Mouse (Mus musculus): Measurements from ENCODE around the gene Emilin2. TPM values are rescaled to one million over a fixed set of nuclear protein-coding genes. Genes with fewer than 3 reads are reported as not detected.

Gene Emilin2
- 1.7 and 2.0 TPM in 2 replicates for polyA plus RNA-seq (2014; fragmentation: Nextera tagmentation; extraction: Ambion mirVana)

DNA sequence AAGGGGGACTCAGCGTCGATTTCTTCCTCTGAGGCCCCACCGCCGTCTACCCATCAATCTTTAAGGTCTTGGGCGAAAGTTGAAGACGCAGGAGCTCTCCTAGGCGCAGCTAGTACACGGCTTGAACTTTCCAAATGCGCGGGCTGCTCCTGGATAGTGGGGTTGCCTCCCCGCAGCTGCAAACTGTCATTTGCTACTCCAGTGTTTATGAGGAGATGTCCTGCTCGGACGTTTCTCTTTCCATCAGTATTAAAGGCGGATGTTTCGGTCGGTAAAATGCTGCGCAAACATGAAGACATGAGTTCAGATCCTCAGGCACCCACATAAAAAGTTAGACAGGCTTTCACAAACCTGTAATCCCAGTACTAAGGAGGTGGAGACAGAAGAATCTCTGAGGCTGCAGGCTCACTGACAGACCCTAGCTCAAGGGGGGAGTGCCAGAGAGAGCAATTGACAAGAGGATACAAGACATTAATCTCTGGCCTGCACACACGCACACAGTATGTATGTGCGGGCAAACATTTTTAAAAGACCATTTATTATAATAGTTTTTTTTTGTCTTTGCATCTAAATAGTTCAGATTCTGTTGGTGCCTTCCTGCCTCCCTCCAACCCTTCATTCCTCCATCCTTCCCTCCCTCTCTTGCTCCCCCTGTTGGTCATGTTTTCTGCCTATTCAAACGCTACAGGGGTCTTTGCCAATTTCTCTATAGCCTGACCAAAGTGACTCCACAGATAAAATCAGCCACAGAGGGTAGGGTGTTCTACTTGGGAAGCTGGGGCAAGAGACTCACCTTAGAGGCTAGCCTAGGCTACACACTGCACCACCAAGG is at the start of gene Emilin2:
Emilin2 (minus strand) TSS at position 639 of the 832 bp plus-strand sequence.
- H3K4me2 ChIP-seq (ENCODE audit: low read depth, low read length): peak within 1 kb of the TSS; percentile 100
- H3K27ac ChIP-seq (ENCODE audit: low read depth, low read length): no peak within 1 kb of the TSS
- no peaks in the 10 kb centered on the region for H3K36me3 ChIP-seq (ENCODE audit: control insufficient read depth, insufficient read depth, low read length)
- peak within 1 kb of the TSS; percentile 55 for H3K4me3 ChIP-seq (ENCODE audit: low read depth, low read length)
- H3K27me3 ChIP-seq (ENCODE audit: control insufficient read depth, insufficient read depth, low read length): peaks cover 4% of the 10 kb centered on the region; the same call in 1 of the 2 replicates
- H3K9ac ChIP-seq (replicated peaks; ENCODE audit: low read depth, low read length): peak within 1 kb of the TSS; percentile 60
- WGBS: 7% methylated on average over 20 of the region's 20 CpGs
- H3K9me3 ChIP-seq (ENCODE audit: control insufficient read depth, low read length): no peaks in the 10 kb centered on the region
- no peak for ATAC-seq (ENCODE audit: low read depth)
- no peaks in the 10 kb centered on the region for H3K4me1 ChIP-seq (ENCODE audit: control insufficient read depth, insufficient read depth, low read length)

DNA sequence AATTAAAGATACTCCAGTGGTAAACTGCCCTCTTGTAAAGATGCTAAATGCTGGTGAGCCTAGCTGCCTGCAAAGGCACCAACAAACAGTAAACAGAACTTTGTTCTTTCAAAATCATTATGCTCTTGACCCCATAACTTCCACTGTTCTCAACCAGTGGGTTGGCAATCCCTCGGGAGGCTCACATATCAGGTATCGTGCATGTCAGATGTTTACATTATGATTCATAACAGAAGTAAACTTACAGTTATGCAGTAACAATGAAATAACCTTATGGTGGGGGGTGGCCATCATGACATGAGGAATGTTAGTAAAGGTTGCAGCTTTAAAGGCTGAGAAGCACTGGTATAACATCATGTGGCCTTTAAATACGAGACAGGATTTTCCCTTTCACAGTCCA is 43.7 kb upstream of the Emilin2 start:
- Histone ChIP-seq H3K9ac (replicated peaks; ENCODE audit: low read depth, low read length) (no peak overlapping the region), H3K4me3 (ENCODE audit: low read depth, low read length) (no peak overlapping the region), H3K36me3 (ENCODE audit: control insufficient read depth, insufficient read depth, low read length) (peaks cover 21% of the 10 kb centered on the region), H3K4me1 (ENCODE audit: control insufficient read depth, insufficient read depth, low read length) (no peaks in the 10 kb centered on the region), H3K27me3 (ENCODE audit: control insufficient read depth, insufficient read depth, low read length) (no peaks in the 10 kb centered on the region), H3K9me3 (ENCODE audit: control insufficient read depth, low read length) (no peaks in the 10 kb centered on the region), H3K27ac (ENCODE audit: low read depth, low read length) (no peak overlapping the region), H3K4me2 (ENCODE audit: low read depth, low read length) (no peak overlapping the region)
- WGBS: 80% methylated on average over 3 of the region's 3 CpGs
- no peak for ATAC-seq (ENCODE audit: low read depth)

GRCm38 (mm10) chr17:71354205-71354604 is 42.4 kb upstream of the Emilin2 start:
- peaks cover 19% of the 10 kb centered on the region for H3K36me3 ChIP-seq (ENCODE audit: control insufficient read depth, insufficient read depth, low read length)
- 95% methylated on average over 11 of the region's 11 CpGs for WGBS

DNA sequence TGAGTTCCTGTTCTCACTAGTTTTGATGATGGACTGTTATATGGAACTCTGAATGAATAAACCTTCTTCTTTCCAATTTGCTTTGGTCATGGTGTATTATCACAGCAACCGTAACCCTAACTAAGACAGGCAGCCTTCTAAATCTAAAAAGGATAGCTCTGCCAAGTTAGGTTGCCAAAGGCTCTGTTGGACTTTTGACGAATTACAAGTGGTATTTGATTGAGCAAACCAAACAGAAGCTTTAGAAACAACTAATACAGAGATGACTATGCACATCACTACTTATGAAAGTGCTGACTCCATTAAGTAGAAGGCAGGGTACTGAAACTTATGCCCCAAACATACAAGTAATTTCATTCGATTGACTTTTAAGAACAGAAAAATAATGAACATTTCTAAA is 36.4 kb upstream of the Emilin2 start:
- no peaks in the 10 kb centered on the region for H3K4me1 ChIP-seq (ENCODE audit: control insufficient read depth, insufficient read depth, low read length)
- H3K27ac ChIP-seq (ENCODE audit: low read depth, low read length): no peak overlapping the region
- no peak for ATAC-seq (ENCODE audit: low read depth)
- no peak overlapping the region for H3K4me3 ChIP-seq (ENCODE audit: low read depth, low read length)
- H3K36me3 ChIP-seq (ENCODE audit: control insufficient read depth, insufficient read depth, low read length): peaks cover 35% of the 10 kb centered on the region
- 82% methylated on average over 3 of the region's 3 CpGs for WGBS
- no peak overlapping the region for H3K4me2 ChIP-seq (ENCODE audit: low read depth, low read length)
- no peaks in the 10 kb centered on the region for H3K9me3 ChIP-seq (ENCODE audit: control insufficient read depth, low read length)
- no peak overlapping the region for H3K9ac ChIP-seq (replicated peaks; ENCODE audit: low read depth, low read length)
- no peaks in the 10 kb centered on the region for H3K27me3 ChIP-seq (ENCODE audit: control insufficient read depth, insufficient read depth, low read length)

More at GRCm38 (mm10) chr17:71354205-71354604, 42.4 kb upstream of the Emilin2 start:
- ATAC-seq (ENCODE audit: low read depth): no peak
- no peaks in the 10 kb centered on the region for H3K4me1 ChIP-seq (ENCODE audit: control insufficient read depth, insufficient read depth, low read length)
- no peak overlapping the region for H3K9ac ChIP-seq (replicated peaks; ENCODE audit: low read depth, low read length)
- H3K27ac ChIP-seq (ENCODE audit: low read depth, low read length): no peak overlapping the region
- no peak overlapping the region for H3K4me2 ChIP-seq (ENCODE audit: low read depth, low read length)
- no peaks in the 10 kb centered on the region for H3K27me3 ChIP-seq (ENCODE audit: control insufficient read depth, insufficient read depth, low read length)
- no peak overlapping the region for H3K4me3 ChIP-seq (ENCODE audit: low read depth, low read length)
- no peaks in the 10 kb centered on the region for H3K9me3 ChIP-seq (ENCODE audit: control insufficient read depth, low read length)

DNA sequence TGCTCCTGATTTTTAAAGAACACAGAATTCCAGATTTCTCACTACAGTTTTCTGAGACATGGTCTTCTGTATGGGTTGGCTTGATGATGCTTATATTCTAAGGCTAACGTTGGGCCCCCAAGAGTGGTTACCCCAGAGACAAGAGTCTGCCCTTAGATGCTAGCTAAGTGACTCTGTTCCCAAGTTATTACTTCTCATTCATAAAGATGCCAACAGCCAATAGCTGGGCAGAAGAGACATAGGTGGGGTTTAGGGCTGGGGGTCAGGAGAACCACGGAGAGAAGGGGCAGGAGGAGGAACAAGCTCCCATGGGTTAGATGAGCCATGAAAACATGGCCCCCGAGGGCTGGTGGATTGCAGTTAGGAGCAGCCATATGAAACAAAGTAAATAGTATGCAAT is 30.2 kb upstream of the Emilin2 start:
- ATAC-seq (ENCODE audit: low read depth): no peak
- Histone ChIP-seq H3K9ac (replicated peaks; ENCODE audit: low read depth, low read length) (no peak overlapping the region), H3K4me1 (ENCODE audit: control insufficient read depth, insufficient read depth, low read length) (no peaks in the 10 kb centered on the region), H3K4me2 (ENCODE audit: low read depth, low read length) (no peak overlapping the region), H3K9me3 (ENCODE audit: control insufficient read depth, low read length) (no peaks in the 10 kb centered on the region), H3K4me3 (ENCODE audit: low read depth, low read length) (no peak overlapping the region), H3K27ac (ENCODE audit: low read depth, low read length) (no peak overlapping the region), H3K36me3 (ENCODE audit: control insufficient read depth, insufficient read depth, low read length) (peaks cover 5% of the 10 kb centered on the region; the same call in 1 of the 2 replicates), H3K27me3 (ENCODE audit: control insufficient read depth, insufficient read depth, low read length) (no peaks in the 10 kb centered on the region)
- WGBS: 88% methylated on average over 3 of the region's 3 CpGs

GRCm38 (mm10) chr17:71338627-71339026 is 26.8 kb upstream of the Emilin2 start:
- Histone ChIP-seq H3K27ac (ENCODE audit: low read depth, low read length) (no peak overlapping the region), H3K4me3 (ENCODE audit: low read depth, low read length) (no peak overlapping the region), H3K36me3 (ENCODE audit: control insufficient read depth, insufficient read depth, low read length) (no peaks in the 10 kb centered on the region), H3K4me1 (ENCODE audit: control insufficient read depth, insufficient read depth, low read length) (no peaks in the 10 kb centered on the region), H3K9ac (replicated peaks; ENCODE audit: low read depth, low read length) (no peak overlapping the region), H3K27me3 (ENCODE audit: control insufficient read depth, insufficient read depth, low read length) (no peaks in the 10 kb centered on the region), H3K9me3 (ENCODE audit: control insufficient read depth, low read length) (no peaks in the 10 kb centered on the region), H3K4me2 (ENCODE audit: low read depth, low read length) (no peak overlapping the region)
- no peak for ATAC-seq (ENCODE audit: low read depth)
- WGBS: 91% methylated on average over 6 of the region's 6 CpGs

DNA sequence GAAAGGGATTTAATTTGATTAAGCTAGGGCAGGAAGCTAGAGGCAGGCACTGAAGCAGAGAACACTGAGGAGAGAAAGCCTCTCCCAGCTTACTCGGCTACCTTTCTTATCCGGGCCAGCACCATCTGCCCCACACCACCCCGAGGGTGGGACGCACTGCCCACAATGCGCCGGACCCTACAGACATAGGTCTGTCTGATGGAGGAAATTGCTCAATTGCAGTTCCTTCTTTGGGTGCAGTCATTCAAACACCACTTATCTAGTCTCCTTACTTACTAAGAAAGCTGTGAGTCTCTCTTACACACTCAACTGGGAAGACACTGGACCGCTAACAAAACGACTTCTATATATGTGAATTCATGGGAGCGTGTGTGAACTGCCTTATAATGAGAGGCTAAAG is 25.8 kb upstream of the Emilin2 start:
- H3K9ac ChIP-seq (replicated peaks; ENCODE audit: low read depth, low read length): no peak overlapping the region
- H3K9me3 ChIP-seq (ENCODE audit: control insufficient read depth, low read length): no peaks in the 10 kb centered on the region
- no peak overlapping the region for H3K27ac ChIP-seq (ENCODE audit: low read depth, low read length)
- H3K27me3 ChIP-seq (ENCODE audit: control insufficient read depth, insufficient read depth, low read length): no peaks in the 10 kb centered on the region
- ATAC-seq (ENCODE audit: low read depth): no peak
- H3K4me1 ChIP-seq (ENCODE audit: control insufficient read depth, insufficient read depth, low read length): no peaks in the 10 kb centered on the region
- WGBS: 97% methylated on average over 9 of the region's 9 CpGs
- no peak overlapping the region for H3K4me2 ChIP-seq (ENCODE audit: low read depth, low read length)
- H3K4me3 ChIP-seq (ENCODE audit: low read depth, low read length): no peak overlapping the region
- no peaks in the 10 kb centered on the region for H3K36me3 ChIP-seq (ENCODE audit: control insufficient read depth, insufficient read depth, low read length)

DNA sequence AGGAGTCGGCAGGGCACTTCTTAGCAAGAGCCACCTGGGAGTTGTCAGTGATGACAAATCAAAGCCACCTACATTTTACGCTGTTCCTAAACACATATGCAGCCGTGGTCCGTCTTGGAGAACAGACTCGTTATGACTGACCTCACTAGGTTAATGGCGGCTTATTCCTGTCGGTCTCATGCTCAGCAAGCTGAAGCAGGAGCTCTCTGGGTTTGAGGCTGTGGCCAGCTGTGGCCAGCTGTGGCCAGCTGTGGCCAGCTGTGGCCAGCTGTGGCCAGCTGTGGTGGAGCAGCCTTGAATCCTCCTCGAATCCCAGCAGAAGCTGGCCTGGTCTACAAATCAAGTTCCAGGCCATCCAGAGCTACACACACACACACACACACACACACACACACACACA is 24.6 kb upstream of the Emilin2 start:
- H3K27me3 ChIP-seq (ENCODE audit: control insufficient read depth, insufficient read depth, low read length): no peaks in the 10 kb centered on the region
- 69% methylated on average over 8 of the region's 8 CpGs for WGBS
- H3K27ac ChIP-seq (ENCODE audit: low read depth, low read length): no peak overlapping the region
- H3K9ac ChIP-seq (replicated peaks; ENCODE audit: low read depth, low read length): no peak overlapping the region
- H3K4me3 ChIP-seq (ENCODE audit: low read depth, low read length): no peak overlapping the region
- no peak overlapping the region for H3K4me2 ChIP-seq (ENCODE audit: low read depth, low read length)
- no peaks in the 10 kb centered on the region for H3K4me1 ChIP-seq (ENCODE audit: control insufficient read depth, insufficient read depth, low read length)
- no peaks in the 10 kb centered on the region for H3K36me3 ChIP-seq (ENCODE audit: control insufficient read depth, insufficient read depth, low read length)
- no peaks in the 10 kb centered on the region for H3K9me3 ChIP-seq (ENCODE audit: control insufficient read depth, low read length)
- ATAC-seq (ENCODE audit: low read depth): no peak

DNA sequence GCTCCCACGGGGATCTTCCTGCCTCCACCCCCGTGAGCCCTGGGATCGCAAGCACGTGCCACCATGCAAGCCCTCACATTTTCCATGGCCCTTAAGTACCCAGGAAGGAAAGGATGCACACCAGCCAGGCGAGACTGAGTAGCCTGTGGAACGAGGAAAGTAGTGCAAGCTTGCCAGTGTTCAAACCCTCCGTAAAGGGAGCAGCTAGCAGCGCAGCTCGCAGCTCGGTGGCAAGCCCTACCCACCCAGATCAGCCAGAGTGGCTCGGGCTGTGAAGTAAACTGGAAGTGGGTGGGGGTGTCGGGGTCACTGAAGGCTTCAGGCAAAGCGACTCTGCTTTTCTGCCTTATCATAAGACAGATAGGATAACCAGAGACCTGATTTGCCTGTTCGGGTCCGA is 20.5 kb upstream of the Emilin2 start:
- no peaks in the 10 kb centered on the region for H3K4me1 ChIP-seq (ENCODE audit: control insufficient read depth, insufficient read depth, low read length)
- H3K9ac ChIP-seq (replicated peaks; ENCODE audit: low read depth, low read length): no peak overlapping the region
- 77% methylated on average over 15 of the region's 15 CpGs for WGBS
- no peak overlapping the region for H3K4me2 ChIP-seq (ENCODE audit: low read depth, low read length)
- H3K4me3 ChIP-seq (ENCODE audit: low read depth, low read length): no peak overlapping the region
- no peaks in the 10 kb centered on the region for H3K27me3 ChIP-seq (ENCODE audit: control insufficient read depth, insufficient read depth, low read length)
- H3K9me3 ChIP-seq (ENCODE audit: control insufficient read depth, low read length): no peaks in the 10 kb centered on the region
- H3K36me3 ChIP-seq (ENCODE audit: control insufficient read depth, insufficient read depth, low read length): no peaks in the 10 kb centered on the region
- H3K27ac ChIP-seq (ENCODE audit: low read depth, low read length): no peak overlapping the region
- no peak for ATAC-seq (ENCODE audit: low read depth)

Measured in neural tube, embryonic 14.5 days (tissue).